Mouse (Mus musculus) lung, adult 2 months (tissue): ENCODE data around the gene Lca5.

Experiments used
- CTCF ChIP-seq: fragments of 200-500 bp; IDR thresholded peaks from 2 replicates; pipeline ENCODE4 v1.5.1; 2011; ENCODE audit warnings: mild to moderate bottlenecking, low read length, control low read depth; ENCODE audit not compliant: insufficient read depth
- POLR2A ChIP-seq: fragments of 200-500 bp; IDR thresholded peaks from 2 replicates; pipeline ENCODE4 v1.6.1; 2011; ENCODE audit warnings: low read depth, mild to moderate bottlenecking, control low read depth, low read length, borderline replicate concordance; ENCODE audit errors: extremely low read depth

- TF ChIP-seq POLR2A, result no peak
- TF ChIP-seq CTCF, result no peak
Observed at GRCm38 (mm10) chr9:83353316-83353715, 87.6 kb downstream of the Lca5 start.
